Mouse (Mus musculus): ENCODE data around the gene Kank1.

DNA sequence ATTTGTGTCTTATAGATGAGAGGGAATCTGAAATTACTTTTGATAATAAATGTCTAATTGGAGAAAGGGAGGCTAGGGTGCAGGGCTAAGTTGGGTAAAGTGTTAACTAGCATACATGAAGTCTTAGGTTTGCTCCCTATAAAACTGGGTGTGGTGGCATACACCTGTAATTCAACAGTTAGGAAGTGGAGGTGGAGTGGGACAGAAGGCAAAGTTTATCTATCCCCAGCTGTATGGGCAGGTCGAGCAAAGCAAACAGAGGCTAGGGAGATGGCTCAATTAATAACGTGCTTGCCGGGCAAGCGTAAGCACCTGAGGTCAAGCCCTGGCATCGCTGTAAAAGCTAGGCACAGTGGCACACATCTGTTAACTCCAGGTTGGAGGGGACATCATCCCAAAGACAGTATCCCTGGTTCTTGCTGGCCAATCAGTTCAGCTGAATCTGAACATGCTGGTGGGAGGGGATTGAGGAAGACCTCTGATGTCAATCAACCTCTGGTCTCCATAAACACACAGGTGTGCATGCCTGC is 54.3 kb downstream of the Kank1 start:
- TF ChIP-seq CTCF (IDR thresholded peaks at IDR 0.05; ENCODE audit: low read depth, low read length): no peak
- no peak for TF ChIP-seq POLR2A (IDR thresholded peaks at IDR 0.05; ENCODE audit: extremely low read depth, insufficient read depth, low read length)
